Mouse (Mus musculus) G1E (cell line): ENCODE data around the gene Slc25a21. TPM values are rescaled to one million over a fixed set of nuclear protein-coding genes. Genes with fewer than 3 reads are reported as not detected.

Experiments
- ATAC-seq: 2 replicates; pipeline ENCODE4 v1.8.0; 2016; ENCODE audit warnings: mild to moderate bottlenecking; ENCODE audit not compliant: insufficient number of reproducible peaks, poor library complexity, low FRiP score, severe bottlenecking; ENCODE audit errors: extremely low read depth
- DNase-seq: peaks from one replicate; pipeline ENCODE4 v3.0.0; 2012; ENCODE audit warnings: low spot score
- H3K27me3 ChIP-seq: 2 replicates; pipeline ENCODE4 v1.6.1; 2012; ENCODE audit warnings: mild to moderate bottlenecking, low read length, inconsistent platforms; ENCODE audit not compliant: insufficient read depth
- H3K36me3 ChIP-seq: replicated peaks from 2 replicates; pipeline ENCODE3; 2012; ENCODE audit warnings: mild to moderate bottlenecking, inconsistent platforms
- H3K4me1 ChIP-seq: 2 replicates; pipeline ENCODE4 v1.6.1; 2012; ENCODE audit warnings: low read depth, low read length, inconsistent platforms, mixed read lengths; ENCODE audit not compliant: insufficient read depth
- H3K4me3 ChIP-seq: 2 replicates; pipeline ENCODE4 v1.5.1; 2012; ENCODE audit warnings: low read depth, mild to moderate bottlenecking, inconsistent platforms, low read length, moderate library complexity, mixed read lengths
- H3K9me3 ChIP-seq: replicated peaks from 2 replicates; pipeline ENCODE4 v1.6.1; 2012; ENCODE audit warnings: inconsistent platforms
- CTCF ChIP-seq: IDR thresholded peaks from 2 replicates; pipeline ENCODE4 v1.5.1; 2012; ENCODE audit warnings: low read depth, low read length, inconsistent platforms, mixed read lengths
- GATA1 ChIP-seq: IDR thresholded peaks from 2 replicates; pipeline ENCODE4 v1.6.1; 2012; ENCODE audit warnings: borderline replicate concordance, low read length, inconsistent platforms, mixed read lengths
- GATA2 ChIP-seq: IDR thresholded peaks from 2 replicates; pipeline ENCODE4 v1.6.1; 2012; ENCODE audit warnings: low read depth, low read length, inconsistent platforms, borderline replicate concordance
- POLR2AphosphoS5 ChIP-seq: IDR thresholded peaks from 2 replicates; pipeline ENCODE4 v1.6.1; 2012; ENCODE audit warnings: low read depth, low read length, inconsistent platforms; ENCODE audit not compliant: insufficient replicate concordance
- TAL1 ChIP-seq: conservative IDR thresholded peaks from 2 replicates; pipeline ENCODE4 v1.6.1; 2012; ENCODE audit warnings: low read depth, low read length, inconsistent platforms, mixed read lengths
- polyA plus RNA-seq: library from polyadenylated mRNA; stranded (reverse); fragments of >175 nt; gene quantifications from 2 replicates; pipeline ENCODE4 v1.2.3, GENCODE M21; 2012
- total RNA-seq, 2 experiments: library from RNA; stranded (forward) in 1 of 2; stranded (reverse) in 1 of 2; fragments of 200-1000 nt in 1 of 2; fragments of >200 nt in 1 of 2; fragmentation: Nextera tagmentation in 1 of 2; gene quantifications; 2 replicates each; pipeline ENCODE4 v1.2.3; 2014 to 2017

Slc25a21 gene
- total and polyA plus RNA-seq, 3 experiments: 9.7 to 32.0 (median 14.6) TPM

DNA sequence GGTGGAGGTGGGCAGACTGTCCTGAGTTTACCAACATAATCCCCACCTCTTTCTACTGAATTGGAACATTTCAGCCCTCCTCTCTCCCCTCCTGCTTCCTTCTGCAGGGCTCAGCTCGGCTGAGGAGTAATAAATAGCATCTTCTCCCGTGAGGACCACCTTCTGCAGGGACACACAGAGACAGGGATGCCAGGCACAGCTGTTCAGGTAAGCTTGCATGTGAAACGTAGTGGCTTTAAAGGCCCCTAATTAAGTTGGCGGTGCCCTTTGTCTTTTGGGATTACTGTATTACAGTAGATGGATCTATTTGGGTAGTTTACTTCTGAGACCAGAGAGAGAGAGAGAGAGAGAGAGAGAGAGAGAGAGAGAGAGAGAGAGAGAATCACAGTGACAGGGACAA, 344.6 kb downstream of the Slc25a21 start:
- DNase-seq (no peak), ATAC-seq (no peak)
- Histone ChIP-seq H3K4me1 (no peaks in the 10 kb centered on the region), H3K36me3 (no peaks in the 10 kb centered on the region), H3K4me3 (no peak overlapping the region), H3K9me3 (no peaks in the 10 kb centered on the region), H3K27me3 (no peaks in the 10 kb centered on the region)
- TF ChIP-seq TAL1: no peak
- no peak for TF ChIP-seq GATA2
- no peak for TF ChIP-seq GATA1
- TF ChIP-seq CTCF: no peak

DNA sequence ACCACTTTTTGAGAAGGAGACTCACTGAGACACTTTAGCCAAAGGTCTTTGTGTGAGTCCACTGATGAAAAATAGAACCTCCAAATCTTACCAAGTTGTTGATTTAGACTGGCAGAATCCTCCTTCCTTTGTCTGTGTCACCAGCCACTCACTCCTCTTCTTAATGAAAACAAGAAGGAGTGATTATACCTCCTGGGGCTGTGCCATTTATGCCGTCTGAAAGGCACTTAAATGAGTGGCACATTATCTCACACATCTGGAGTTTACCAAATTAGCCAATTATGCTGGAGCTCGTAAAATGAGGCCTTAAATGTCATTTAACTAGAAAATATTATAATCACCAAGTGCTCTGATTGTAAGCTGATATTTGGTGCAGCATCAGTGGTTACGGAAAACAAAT, 345.8 kb downstream of the Slc25a21 start:
- Histone ChIP-seq H3K9me3 (no peaks in the 10 kb centered on the region), H3K36me3 (no peaks in the 10 kb centered on the region), H3K4me1 (no peaks in the 10 kb centered on the region), H3K27me3 (no peaks in the 10 kb centered on the region), H3K4me3 (no peak overlapping the region)
- TF ChIP-seq GATA1: no peak
- no peak for TF ChIP-seq GATA2
- TF ChIP-seq TAL1: no peak
- TF ChIP-seq CTCF: no peak
- no peak for TF ChIP-seq POLR2AphosphoS5
- DNase-seq (no peak), ATAC-seq (no peak)

DNA sequence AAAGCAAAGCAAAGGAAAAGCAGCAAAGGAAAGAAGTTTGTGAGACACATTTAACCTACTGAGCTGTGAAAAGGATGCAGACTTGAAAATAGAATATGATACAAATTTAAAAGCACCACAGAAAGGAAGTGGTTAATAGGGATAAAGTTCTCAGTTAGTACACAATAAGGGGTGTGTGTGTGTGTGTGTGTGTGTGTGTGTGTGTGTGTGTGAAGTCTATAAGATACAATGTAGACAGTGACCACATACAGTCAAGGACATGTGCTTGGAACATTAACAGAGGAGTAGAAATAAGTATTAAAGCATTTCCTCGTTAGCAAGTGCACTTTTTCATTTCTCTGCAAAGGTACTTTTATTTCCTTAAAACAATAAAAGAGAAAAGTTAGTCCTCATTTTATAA, 367.3 kb downstream of the Slc25a21 start:
- ATAC-seq (no peak), DNase-seq (no peak)
- Histone ChIP-seq H3K27me3 (no peaks in the 10 kb centered on the region), H3K4me1 (no peaks in the 10 kb centered on the region), H3K9me3 (no peaks in the 10 kb centered on the region), H3K36me3 (no peaks in the 10 kb centered on the region), H3K4me3 (no peak overlapping the region)
- TF ChIP-seq POLR2AphosphoS5 (no peak), TAL1 (no peak), CTCF (no peak), GATA1 (no peak), GATA2 (no peak)

DNA sequence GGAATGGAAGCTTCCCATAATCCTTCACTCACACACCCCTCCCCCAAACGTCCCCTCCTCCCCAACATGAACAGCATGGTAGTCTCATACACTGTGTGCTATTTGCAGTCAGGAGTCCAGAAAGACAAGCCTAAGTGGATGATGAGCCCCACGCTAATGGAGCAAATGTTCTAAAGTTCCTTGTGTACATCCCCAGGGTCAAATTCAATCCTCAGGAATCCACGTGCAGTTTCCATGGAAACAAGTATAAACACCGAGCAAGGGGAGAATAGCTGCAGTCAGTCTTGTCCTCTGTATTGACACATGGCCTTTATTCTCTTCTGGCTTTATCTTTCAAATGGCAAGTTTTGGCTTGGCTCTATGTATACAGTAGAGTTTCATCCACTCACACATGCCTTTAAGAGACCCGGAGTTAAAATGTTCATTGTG, 367.8 kb downstream of the Slc25a21 start:
- no peak for DNase-seq
- ATAC-seq: no peak

DNA sequence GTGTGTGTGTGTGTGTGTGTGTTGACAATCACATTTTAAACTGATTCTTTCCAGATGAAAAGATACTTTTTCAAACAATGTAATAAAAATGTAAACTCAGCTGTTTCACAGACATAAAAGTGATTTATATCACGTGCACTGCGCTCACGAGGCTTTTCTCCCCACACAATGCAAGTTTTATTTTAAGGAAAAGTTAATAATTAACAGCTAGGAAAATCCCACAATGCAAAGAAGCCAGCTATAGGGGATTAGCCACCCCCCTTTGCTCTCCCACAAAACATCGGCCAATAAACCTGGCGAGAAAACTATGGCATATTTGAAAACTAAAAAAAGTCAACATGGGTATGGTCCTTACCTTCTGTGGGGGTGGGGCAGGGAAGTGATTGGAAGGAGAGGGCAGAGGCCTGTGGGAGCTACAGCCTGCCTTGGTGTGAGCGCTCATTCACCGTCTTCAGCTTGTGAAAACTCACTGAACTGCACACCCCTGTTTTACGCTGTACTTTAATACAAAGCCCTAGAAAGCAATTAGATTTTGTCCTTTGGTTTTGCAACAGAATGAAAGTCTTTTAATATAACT, 369.4 kb downstream of the Slc25a21 start:
- Histone ChIP-seq H3K4me3 (no peak overlapping the region), H3K4me1 (no peaks in the 10 kb centered on the region), H3K27me3 (no peaks in the 10 kb centered on the region), H3K36me3 (no peaks in the 10 kb centered on the region), H3K9me3 (no peaks in the 10 kb centered on the region)
- DNase-seq (no peak), ATAC-seq (no peak)
- TF ChIP-seq TAL1: no peak
- no peak for TF ChIP-seq GATA2
- no peak for TF ChIP-seq GATA1
- no peak for TF ChIP-seq POLR2AphosphoS5
- no peak for TF ChIP-seq CTCF

More for the DNA sequence above, 367.8 kb downstream of the Slc25a21 start:
- Histone ChIP-seq H3K4me3 (no peak overlapping the region), H3K9me3 (no peaks in the 10 kb centered on the region), H3K4me1 (no peaks in the 10 kb centered on the region), H3K36me3 (no peaks in the 10 kb centered on the region), H3K27me3 (no peaks in the 10 kb centered on the region)
- TF ChIP-seq TAL1 (no peak), CTCF (no peak), GATA2 (no peak)

DNA sequence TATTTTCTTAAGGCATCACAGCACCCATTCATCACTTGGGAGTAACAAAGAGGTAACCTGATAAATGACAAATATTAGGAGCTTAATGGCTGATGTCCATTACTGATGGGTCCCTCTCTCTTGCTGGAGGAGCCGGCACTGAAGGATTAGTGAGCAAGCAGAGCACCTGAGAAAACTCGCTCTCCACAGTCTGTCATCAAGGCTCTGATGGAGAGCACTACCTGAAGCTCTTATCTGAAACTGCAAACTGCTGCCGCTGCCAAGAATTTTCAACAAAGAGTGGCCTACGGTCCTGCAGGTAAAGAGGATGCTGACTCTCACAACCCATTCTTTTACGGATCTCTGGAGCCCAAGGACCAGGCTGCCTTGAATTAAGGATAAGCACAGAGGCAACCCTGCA, 372.6 kb downstream of the Slc25a21 start:
- Histone ChIP-seq H3K4me1 (no peaks in the 10 kb centered on the region), H3K27me3 (no peaks in the 10 kb centered on the region), H3K36me3 (no peaks in the 10 kb centered on the region), H3K4me3 (no peak overlapping the region), H3K9me3 (no peaks in the 10 kb centered on the region)
- DNase-seq (no peak), ATAC-seq (no peak)
- TF ChIP-seq GATA1 (no peak), POLR2AphosphoS5 (no peak), CTCF (no peak), TAL1 (no peak), GATA2 (no peak)

DNA sequence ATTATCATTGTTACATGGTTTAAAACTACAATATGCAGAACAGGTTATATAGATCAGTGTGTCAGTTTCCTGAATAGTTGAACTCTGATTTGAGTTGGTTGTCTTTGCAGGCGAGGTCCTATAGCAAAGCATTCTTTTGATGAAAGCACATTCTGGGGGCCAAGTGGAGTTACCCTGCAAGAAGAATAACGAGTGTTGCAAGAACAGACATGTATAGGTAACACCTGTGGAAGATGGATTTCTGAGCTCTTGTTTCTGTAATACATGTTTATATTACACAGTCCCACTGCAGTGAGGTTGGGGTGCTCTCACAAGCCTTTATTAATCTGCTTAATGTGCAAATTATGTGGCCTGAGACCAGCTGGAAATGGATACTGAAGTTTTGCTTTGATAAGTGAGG, 375.1 kb downstream of the Slc25a21 start:
- TF ChIP-seq CTCF: no peak
- no peak for TF ChIP-seq GATA2
- no peak for TF ChIP-seq GATA1
- TF ChIP-seq TAL1: no peak
- TF ChIP-seq POLR2AphosphoS5: no peak
- H3K27me3 ChIP-seq: no peaks in the 10 kb centered on the region
- H3K9me3 ChIP-seq: no peaks in the 10 kb centered on the region
- H3K4me3 ChIP-seq: no peak overlapping the region
- H3K36me3 ChIP-seq: no peaks in the 10 kb centered on the region
- DNase-seq (no peak), ATAC-seq (no peak)
- no peaks in the 10 kb centered on the region for H3K4me1 ChIP-seq
